Mouse (Mus musculus) neutrophil, adult 5-6 weeks (primary cell): Measurements from ENCODE around the gene Hecw2. TPM values are rescaled to one million over a fixed set of nuclear protein-coding genes. Genes with fewer than 3 reads are reported as not detected.

Experiments
- ATAC-seq: fragments of 151-379, 151-347 bp; 2 replicates; pipeline ENCODE4 v1.8.0; 2017; ENCODE audit warnings: mild to moderate bottlenecking, moderate TSS enrichment; ENCODE audit not compliant: insufficient number of reproducible peaks, poor library complexity, low FRiP score, severe bottlenecking; ENCODE audit errors: extremely low read depth
- total RNA-seq: library from RNA; stranded (forward); fragments of 200-1000 nt; gene quantifications from 2 replicates; pipeline ENCODE4 v1.2.3, GENCODE M21; 2017

Gene Hecw2
- total RNA-seq, 1 experiment from 2014 or later = 2.2 TPM

DNA sequence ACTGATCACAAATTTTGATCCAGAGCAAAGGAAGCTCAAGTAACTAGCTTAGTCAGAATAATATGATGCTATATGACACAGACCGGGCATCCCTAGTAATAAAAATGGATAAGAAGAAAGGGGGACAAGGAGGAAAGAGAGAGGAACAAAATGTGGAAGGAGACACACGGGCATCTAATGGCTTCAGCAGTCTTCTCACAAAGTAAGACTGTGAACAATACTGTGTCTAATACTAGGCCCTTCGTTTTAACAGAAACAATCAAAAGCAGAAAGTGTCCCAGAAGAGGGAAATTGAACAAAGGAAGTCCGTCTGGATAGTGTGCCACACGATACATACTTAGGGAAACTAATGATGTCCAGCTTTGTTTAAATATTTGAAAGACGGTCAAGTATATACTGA is 419.9 kb downstream of the Hecw2 start:
- no peak for ATAC-seq

DNA sequence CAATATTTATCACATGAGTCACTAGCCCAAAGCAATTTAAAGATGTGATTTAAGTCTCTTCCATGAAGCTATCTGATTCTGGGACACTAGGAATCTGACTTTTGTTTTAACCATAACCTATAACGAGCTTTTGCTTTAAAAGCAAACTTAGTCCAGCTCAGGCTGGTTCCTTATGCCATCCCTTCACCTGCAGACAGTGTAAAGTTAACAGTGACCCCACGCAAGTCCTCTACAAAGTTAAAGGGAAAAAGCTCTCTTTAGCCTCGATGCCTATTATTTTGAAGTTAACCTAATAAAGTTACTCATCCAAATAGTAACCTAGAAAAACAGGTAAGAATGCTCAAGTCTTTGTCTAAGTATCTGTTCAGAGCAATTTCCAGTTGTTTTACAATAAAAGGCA is 420.4 kb downstream of the Hecw2 start:
- ATAC-seq = no peak

DNA sequence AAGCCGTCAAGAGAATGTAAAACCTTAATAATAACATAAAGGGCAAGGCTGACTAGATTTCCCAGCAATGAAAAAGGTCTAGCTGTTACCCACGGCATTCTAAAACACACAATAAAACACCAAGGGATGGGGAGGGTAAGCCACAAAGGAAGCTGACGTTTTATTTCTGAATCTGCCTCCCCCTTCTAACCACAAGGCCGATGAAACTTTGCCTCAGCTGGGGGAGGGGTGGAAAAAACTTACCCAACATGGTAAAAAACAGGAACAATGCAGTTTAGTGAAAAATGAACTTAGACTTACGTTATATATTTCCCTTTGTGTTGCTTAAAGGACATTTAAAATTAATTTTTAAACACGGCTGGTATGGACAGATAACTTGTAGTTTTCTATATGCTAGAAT is 421.0 kb downstream of the Hecw2 start:
- ATAC-seq = peak; percentile 81

DNA sequence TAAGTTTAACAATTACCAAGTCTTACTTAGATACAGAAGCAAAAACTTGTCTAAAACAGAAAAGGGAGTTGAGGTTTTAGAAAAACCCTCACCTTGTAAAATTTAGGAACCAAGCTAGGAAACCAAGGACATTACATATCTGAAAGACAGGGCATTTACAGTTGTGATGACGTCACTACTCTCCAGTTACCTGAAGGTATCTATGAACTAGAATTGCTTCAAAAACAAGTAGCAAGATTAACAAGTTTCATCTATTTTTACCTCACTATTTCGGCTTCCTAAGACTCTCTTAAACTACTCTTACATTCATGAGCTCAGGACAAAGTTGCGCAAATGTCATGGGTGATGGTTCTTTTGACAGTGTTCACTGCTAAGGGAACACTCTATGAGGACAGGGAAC is 422.0 kb downstream of the Hecw2 start:
- no peak for ATAC-seq

- no peak for ATAC-seq
These were observed 423.5 kb downstream of the Hecw2 start for GRCm38 (mm10) chr1:53771476-53771875.

GRCm38 (mm10) chr1:53766112-53766511 is 428.9 kb downstream of the Hecw2 start:
- ATAC-seq = no peak

DNA sequence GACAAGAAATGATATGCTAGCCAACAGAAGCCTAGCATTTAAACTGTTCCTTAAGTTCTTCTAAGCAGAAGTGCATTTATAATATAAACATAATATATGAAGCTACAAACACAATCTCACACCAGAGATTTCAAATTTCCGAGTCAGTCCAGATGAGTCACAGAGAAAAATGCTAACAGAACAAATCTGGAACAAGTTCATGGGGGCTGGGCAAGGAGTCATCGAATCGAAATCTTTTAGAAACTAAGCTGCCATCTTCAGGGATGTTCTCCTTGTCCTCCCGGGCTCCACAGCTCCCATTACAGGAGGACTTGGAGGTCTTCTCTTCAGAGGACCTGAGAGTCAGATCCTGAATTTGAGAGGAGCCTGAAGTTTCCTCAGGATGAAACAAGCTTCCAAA is 437.7 kb downstream of the Hecw2 start:
- ATAC-seq = no peak

Other genes starting within 250 kb of the Hecw2 start
- 0.47 TPM in 1 of 2 replicates, not detected in the other for gene Ccdc150, start 55.5 kb upstream of the Hecw2 start, total RNA-seq
- 19.8 and 23.4 TPM in 2 replicates for gene Gtf3c3, start 243.8 kb upstream of the Hecw2 start, total RNA-seq